In the genomic region with DNA sequence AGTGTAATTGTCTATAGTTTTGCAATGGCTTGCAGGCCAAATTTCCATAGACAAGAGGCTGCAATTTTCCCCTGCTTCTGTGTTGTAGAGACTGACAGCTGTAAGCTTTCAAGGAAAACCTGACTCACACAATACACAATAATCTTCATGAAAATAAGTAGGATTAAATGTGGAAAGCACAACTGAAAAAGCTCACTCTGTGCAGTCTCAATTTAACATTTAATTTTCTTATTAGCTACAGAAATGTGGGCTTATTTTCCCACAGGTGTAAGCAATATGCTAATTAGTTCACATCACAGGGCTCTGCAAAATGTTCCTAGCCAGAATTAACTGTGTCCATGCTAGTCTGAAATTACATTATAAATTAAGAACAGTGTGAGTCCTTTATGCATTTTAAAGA, we compare ENCODE assay signal across 24 mouse cellular contexts.
DNase-seq lines count a peak whose midpoint lies in the region; ATAC-seq and TF ChIP-seq lines count a peak whose summit lies in the region.
"Had no signal": no experiment of that assay in that cellular context is flagged by ENCODE, and none has a peak within 500 bp of the region (broad histone marks: within the 10 kb centered on the region; RNA-seq: fewer than 3 reads in every experiment).

No protein-coding gene starts in this region.

- H3K27me3 ChIP-seq in midbrain, embryonic 11.5 days (ENCODE audit: control insufficient read depth, insufficient read depth, low read length): no peaks in the 10 kb centered on the region
- H3K27me3 ChIP-seq in midbrain, embryonic 10.5 days (ENCODE audit: low read depth, poor library complexity, severe bottlenecking): no peaks in the 10 kb centered on the region
- H3K27me3 ChIP-seq in forebrain, embryonic 13.5 days: no peaks in the 10 kb centered on the region
- no peaks in the 10 kb centered on the region for H3K27me3 ChIP-seq in forebrain, postnatal 0 days (ENCODE audit: insufficient read depth, low read length)
- H3K27me3 ChIP-seq in midbrain, embryonic 16.5 days (ENCODE audit: control insufficient read depth, insufficient read depth, low read depth, low read length): no peaks in the 10 kb centered on the region
- H3K27me3 ChIP-seq: heart, embryonic 13.5 days; kidney, embryonic 15.5 days; limb, embryonic 13.5 days; lung, embryonic 15.5 days had no signal

- no peak for DNase-seq in midbrain, embryonic 11.5 days (ENCODE audit: low spot score, missing footprints)
- no peak for DNase-seq in midbrain, embryonic 10.5 days (ENCODE audit: low spot score)
- peak; percentile 1 for DNase-seq in forebrain, postnatal 0 days
- DNase-seq in right cerebral cortex, adult 2 months (ENCODE audit: low spot score in 2 of 2): no peak
- no peak for DNase-seq in thymus, postnatal 10 days (ENCODE audit: low spot score in 2 of 2)
- DNase-seq in layer of hippocampus, adult 9-11 months: no peak
- DNase-seq: adrenal gland, postnatal 25 days; B cell, adult 2 months; cerebellum, adult 2 months; cerebellum, postnatal 14 days; heart, postnatal 10 days; kidney, postnatal 25 days; spleen, adult 18-20 months; thymus, postnatal 14 days had no signal

- H3K4me1 ChIP-seq in midbrain, embryonic 11.5 days (ENCODE audit: control insufficient read depth, insufficient read depth, low read length): no peaks in the 10 kb centered on the region
- peaks cover 4% of the 10 kb centered on the region; the same call in 1 of the 2 replicates for H3K4me1 ChIP-seq in midbrain, embryonic 10.5 days
- no peaks in the 10 kb centered on the region for H3K4me1 ChIP-seq in forebrain, embryonic 13.5 days
- no peaks in the 10 kb centered on the region for H3K4me1 ChIP-seq in forebrain, postnatal 0 days (ENCODE audit: insufficient read depth)
- no peaks in the 10 kb centered on the region for H3K4me1 ChIP-seq in midbrain, embryonic 16.5 days (ENCODE audit: control insufficient read depth, insufficient read depth, low read length)
- H3K4me1 ChIP-seq: heart, embryonic 13.5 days; hindbrain, embryonic 10.5 days; kidney, embryonic 15.5 days; limb, embryonic 13.5 days; lung, embryonic 15.5 days had no signal

- no peak overlapping the region for H3K4me2 ChIP-seq in midbrain, embryonic 11.5 days
- no peak overlapping the region for H3K4me2 ChIP-seq in forebrain, embryonic 13.5 days
- no peak overlapping the region for H3K4me2 ChIP-seq in forebrain, postnatal 0 days (ENCODE audit: low read depth)
- no peak overlapping the region for H3K4me2 ChIP-seq in midbrain, embryonic 16.5 days (ENCODE audit: low read length)
- H3K4me2 ChIP-seq: heart, embryonic 13.5 days; kidney, embryonic 15.5 days; limb, embryonic 13.5 days; liver, embryonic 11.5 days; lung, embryonic 15.5 days had no signal

- ATAC-seq in midbrain, embryonic 11.5 days (ENCODE audit: low FRiP score): peak; percentile 57; the same call in 1 of the 2 replicates
- peak; percentile 70 for ATAC-seq in forebrain, embryonic 13.5 days
- ATAC-seq in forebrain, postnatal 0 days: peak; percentile 43; the same call in 1 of the 2 replicates
- 0 out of 2 replicates have a peak, but pooled peaks have one; percentile 25 for ATAC-seq in midbrain, embryonic 16.5 days
- ATAC-seq: intestine, postnatal 0 days had no signal

- H3K27ac ChIP-seq in midbrain, embryonic 11.5 days (ENCODE audit: low read depth, low read length): no peak overlapping the region
- H3K27ac ChIP-seq in midbrain, embryonic 10.5 days (replicated peaks): no peak overlapping the region
- H3K27ac ChIP-seq in forebrain, embryonic 13.5 days: no peak overlapping the region
- no peak overlapping the region for H3K27ac ChIP-seq in forebrain, postnatal 0 days (ENCODE audit: low read depth, low read length)
- no peak overlapping the region for H3K27ac ChIP-seq in midbrain, embryonic 16.5 days (ENCODE audit: low read length)
- H3K27ac ChIP-seq: heart, embryonic 13.5 days; hindbrain, embryonic 10.5 days; kidney, embryonic 15.5 days; left cerebral cortex, adult 2 months; limb, embryonic 13.5 days; lung, embryonic 15.5 days had no signal

- no peaks in the 10 kb centered on the region for H3K9me3 ChIP-seq in midbrain, embryonic 11.5 days (ENCODE audit: control insufficient read depth, low read length)
- H3K9me3 ChIP-seq in midbrain, embryonic 10.5 days (replicated peaks): no peaks in the 10 kb centered on the region
- H3K9me3 ChIP-seq in forebrain, embryonic 13.5 days (replicated peaks): no peaks in the 10 kb centered on the region
- H3K9me3 ChIP-seq in forebrain, postnatal 0 days (ENCODE audit: low read length): no peaks in the 10 kb centered on the region
- H3K9me3 ChIP-seq in midbrain, embryonic 16.5 days (replicated peaks; ENCODE audit: control insufficient read depth, low read length, poor library complexity, severe bottlenecking): no peaks in the 10 kb centered on the region
- H3K9me3 ChIP-seq: heart, embryonic 13.5 days; hindbrain, embryonic 10.5 days; kidney, embryonic 15.5 days; limb, embryonic 13.5 days; lung, embryonic 15.5 days had no signal

- no peak for TF ChIP-seq CTCF in forebrain, postnatal 0 days (IDR thresholded peaks at IDR 0.05; ENCODE audit: low read depth)

- H3K4me3 ChIP-seq in midbrain, embryonic 11.5 days (ENCODE audit: low read depth, low read length): no peak overlapping the region
- no peak overlapping the region for H3K4me3 ChIP-seq in midbrain, embryonic 10.5 days
- H3K4me3 ChIP-seq in forebrain, embryonic 13.5 days: no peak overlapping the region
- H3K4me3 ChIP-seq in forebrain, postnatal 0 days (ENCODE audit: low read depth, low read length): no peak overlapping the region
- no peak overlapping the region for H3K4me3 ChIP-seq in midbrain, embryonic 16.5 days (ENCODE audit: low read depth, low read length)
- H3K4me3 ChIP-seq: heart, embryonic 13.5 days; hindbrain, embryonic 10.5 days; kidney, embryonic 15.5 days; left cerebral cortex, adult 2 months; limb, embryonic 13.5 days; lung, embryonic 15.5 days had no signal

- H3K9ac ChIP-seq in midbrain, embryonic 11.5 days (ENCODE audit: low read length): no peak overlapping the region
- no peak overlapping the region for H3K9ac ChIP-seq in forebrain, embryonic 13.5 days
- H3K9ac ChIP-seq in forebrain, postnatal 0 days: no peak overlapping the region
- no peak overlapping the region for H3K9ac ChIP-seq in midbrain, embryonic 16.5 days (ENCODE audit: low read depth, low read length)
- H3K9ac ChIP-seq: heart, embryonic 13.5 days; kidney, embryonic 15.5 days; limb, embryonic 13.5 days; lung, embryonic 15.5 days had no signal

- H3K36me3 ChIP-seq in midbrain, embryonic 11.5 days (ENCODE audit: control insufficient read depth, insufficient read depth, low read length): no peaks in the 10 kb centered on the region
- H3K36me3 ChIP-seq in midbrain, embryonic 10.5 days: no peaks in the 10 kb centered on the region
- no peaks in the 10 kb centered on the region for H3K36me3 ChIP-seq in forebrain, embryonic 13.5 days (ENCODE audit: poor library complexity, severe bottlenecking)
- H3K36me3 ChIP-seq in forebrain, postnatal 0 days (ENCODE audit: insufficient read depth): no peaks in the 10 kb centered on the region
- no peaks in the 10 kb centered on the region for H3K36me3 ChIP-seq in midbrain, embryonic 16.5 days (ENCODE audit: control insufficient read depth, insufficient read depth, low read length)
- H3K36me3 ChIP-seq: heart, embryonic 13.5 days; hindbrain, embryonic 10.5 days; kidney, embryonic 15.5 days; limb, embryonic 13.5 days; lung, embryonic 15.5 days had no signal
